Comparison of ENCODE assay signal across 28 mouse cellular contexts in the genomic region with DNA sequence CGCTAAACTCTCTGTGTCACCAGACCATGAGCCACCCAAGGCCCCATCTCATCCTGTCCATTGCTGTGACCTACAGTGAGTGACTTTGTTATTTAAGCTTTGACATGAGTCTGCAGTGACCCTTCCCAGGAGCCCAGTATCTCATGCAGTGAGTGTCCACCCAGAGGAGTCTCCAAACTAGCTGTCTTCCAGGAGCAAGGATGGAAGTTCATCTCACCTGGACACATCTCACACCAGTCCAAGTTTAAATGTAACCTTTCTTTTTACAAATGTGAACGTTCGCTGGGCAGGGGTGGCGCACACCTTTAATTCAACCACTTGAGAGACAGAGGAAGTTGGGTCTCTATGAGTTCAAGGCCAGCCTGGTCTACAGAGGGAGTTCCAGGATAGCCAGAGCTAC. TPM values are rescaled to one million over a fixed set of nuclear protein-coding genes. Genes with fewer than 3 reads are reported as not detected.
DNase-seq lines count a peak whose midpoint lies in the region; ATAC-seq and TF ChIP-seq lines count a peak whose summit lies in the region.
"Had no signal": no experiment of that assay in that cellular context is flagged by ENCODE, and none has a peak within 500 bp of the region (broad histone marks: within the 10 kb centered on the region; RNA-seq: fewer than 3 reads in every experiment).

No protein-coding gene starts in this region.

- H3K9ac ChIP-seq in heart, adult 2 months (ENCODE audit: low read depth, low read length), result no peak overlapping the region
- H3K9ac ChIP-seq in heart, embryonic 11.5 days (ENCODE audit: low read depth, low read length), result no peak overlapping the region

- WGBS in heart, adult 2 months, result 94% methylated on average over 4 of the region's 4 CpGs
- WGBS in heart, embryonic 11.5 days (ENCODE audit: insufficient replicate concordance), result 81% methylated on average over 4 of the region's 4 CpGs
- WGBS in heart, embryonic 10.5 days, result 88% methylated on average over 4 of the region's 4 CpGs

- peaks cover 32% of the 10 kb centered on the region for H3K4me1 ChIP-seq in heart, adult 2 months (ENCODE audit: control insufficient read depth, insufficient read depth, low read length)
- H3K4me1 ChIP-seq in heart, embryonic 11.5 days (ENCODE audit: control insufficient read depth, insufficient read depth, low read length), result peaks cover 14% of the 10 kb centered on the region
- peaks cover 17% of the 10 kb centered on the region for H3K4me1 ChIP-seq in heart, embryonic 10.5 days

- no peak overlapping the region for H3K4me2 ChIP-seq in heart, embryonic 11.5 days

- no peak overlapping the region for H3K4me3 ChIP-seq in gastrocnemius, adult 2 months
- H3K4me3 ChIP-seq in heart, adult 2 months, result no peak overlapping the region
- no peak overlapping the region for H3K4me3 ChIP-seq in heart, embryonic 11.5 days (ENCODE audit: low read depth, low read length)
- no peak overlapping the region for H3K4me3 ChIP-seq in heart, embryonic 10.5 days

- TF ChIP-seq CTCF in gastrocnemius, adult 2 months (IDR thresholded peaks at IDR 0.05), result no peak
- TF ChIP-seq CTCF in heart, adult 2 months (IDR thresholded peaks at IDR 0.05), result no peak

- H3K79me2 ChIP-seq in heart, adult 2 months (replicated peaks; ENCODE audit: control insufficient read depth, insufficient read depth, low read length), result no peaks in the 10 kb centered on the region

- no peak for TF ChIP-seq EP300 in heart, adult 2 months (IDR thresholded peaks at IDR 0.05; ENCODE audit: insufficient read depth, low read depth, low read length)

- H3K27ac ChIP-seq in gastrocnemius, adult 2 months, result peak overlapping the region; percentile 79
- peak overlapping the region; percentile 67 for H3K27ac ChIP-seq in heart, adult 2 months
- H3K27ac ChIP-seq in heart, embryonic 11.5 days (ENCODE audit: low read depth, low read length), result no peak overlapping the region
- no peak overlapping the region for H3K27ac ChIP-seq in heart, embryonic 10.5 days

- ATAC-seq in heart, embryonic 11.5 days (replicated peaks; ENCODE audit: insufficient number of reproducible peaks, low FRiP score, low TSS enrichment), result no peak
- ATAC-seq: activated CD4-positive, CD25-positive, alpha-beta regulatory T cell, adult 4 months; CD4-positive, CD25-positive, alpha-beta regulatory T cell, adult 4 months; Patski had no signal

- H3K27me3 ChIP-seq in heart, adult 2 months (ENCODE audit: control insufficient read depth, insufficient read depth, low read length), result no peaks in the 10 kb centered on the region
- H3K27me3 ChIP-seq in heart, embryonic 11.5 days (ENCODE audit: control insufficient read depth, insufficient read depth, low read length), result no peaks in the 10 kb centered on the region
- H3K27me3 ChIP-seq in heart, embryonic 10.5 days (ENCODE audit: insufficient read depth, poor library complexity, severe bottlenecking), result no peaks in the 10 kb centered on the region
- H3K27me3 ChIP-seq: CH12.LX, Patski had no signal

- no peaks in the 10 kb centered on the region for H3K36me3 ChIP-seq in heart, adult 2 months (ENCODE audit: control insufficient read depth, insufficient read depth, low read length)
- H3K36me3 ChIP-seq in heart, embryonic 11.5 days (ENCODE audit: control insufficient read depth, insufficient read depth, low read length), result no peaks in the 10 kb centered on the region
- no peaks in the 10 kb centered on the region for H3K36me3 ChIP-seq in heart, embryonic 10.5 days
- H3K36me3 ChIP-seq: G1E had no signal

- intact Hi-C loops in gastrocnemius, adult 2 months (cut with DNase I), result no loop called here
- intact Hi-C loops in gastrocnemius, postnatal 14 days (cut with DNase I; ENCODE audit: low total_unique reads), result no loop called here
- intact Hi-C loops in heart, postnatal 36 days (cut with DNase I), result no loop called here
- intact Hi-C loops in heart, adult 2 months (cut with DNase I), result loop anchor here (10.0 kb wide), 1 partner anchor 366 kb away; a partner anchor contains a TSS
- intact Hi-C loops in heart, postnatal 14 days (cut with DNase I), result no loop called here

- no peak for DNase-seq in gastrocnemius, adult 2 months
- no peak for DNase-seq in gastrocnemius, postnatal 14 days
- DNase-seq in heart, adult 11 months, result peak; percentile 88
- no peak for DNase-seq in heart, postnatal 36 days
- no peak for DNase-seq in heart, adult 2 months
- DNase-seq in heart, embryonic 10.5 days (ENCODE audit: low spot score), result peak; percentile 68
- DNase-seq in heart, postnatal 14 days, result no peak
- DNase-seq: adrenal gland, adult 2 months; adrenal gland, adult 8-10 months; adrenal gland, postnatal 10 days; adrenal gland, postnatal 14 days; adrenal gland, postnatal 25 days; adrenal gland, postnatal 36 days; B cell, adult 2 months; cerebellum, adult 11 months; cerebellum, adult 11-12 months had no signal

- TF ChIP-seq POLR2A in heart, adult 2 months (IDR thresholded peaks at IDR 0.05; ENCODE audit: insufficient read depth, low read depth, low read length), result no peak

- H3K9me3 ChIP-seq in heart, embryonic 11.5 days (replicated peaks; ENCODE audit: control insufficient read depth, low read length), result no peaks in the 10 kb centered on the region
- no peaks in the 10 kb centered on the region for H3K9me3 ChIP-seq in heart, embryonic 10.5 days
- H3K9me3 ChIP-seq: G1E had no signal

RNA-seq across cellular contexts. Expression of a gene that starts 44.4 kb away (rescaled TPM):
- not detected for total RNA-seq in gastrocnemius, adult 2 months (2021)
- not detected for total RNA-seq in gastrocnemius, postnatal 14 days (2021)
- total RNA-seq in heart, postnatal 36 days (2021), result not detected
- not detected for total RNA-seq in heart, adult 2 months (2021)
- polyA plus RNA-seq in heart, adult 2 months (2012; rRNA removed), result not detected in 2 replicates
- not detected in 2 replicates for polyA plus RNA-seq in heart, embryonic 11.5 days (2014; fragmentation: Nextera tagmentation; extraction: Ambion mirVana)
- polyA plus RNA-seq in heart, embryonic 10.5 days (2016; fragmentation: Nextera tagmentation; extraction: Ambion mirVana), result not detected in 2 replicates
- not detected for total RNA-seq in heart, postnatal 14 days (2021)
- total RNA-seq: adrenal gland, adult 18-20 months; adrenal gland, adult 2 months; adrenal gland, adult 8-10 months; adrenal gland, postnatal 10 days; adrenal gland, postnatal 14 days; adrenal gland, postnatal 25 days; adrenal gland, postnatal 36 days; adrenal gland, postnatal 4 days; CH12.LX; ES-E14; MEL had no signal
- polyA plus RNA-seq: activated CD4-positive, CD25-positive, alpha-beta regulatory T cell, adult 4 months; adrenal gland, adult 2 months; brain, embryonic 14.5 days; C2C12; CD4-positive, CD25-positive, alpha-beta regulatory T cell, adult 4 months; G1E; Patski had no signal

RNA-seq across cellular contexts. Expression of a gene that starts 52.3 kb away (rescaled TPM):
- total RNA-seq in gastrocnemius, adult 2 months (2021), result 1 to 10 TPM; 3.9 to 4.8 TPM
- total RNA-seq in gastrocnemius, postnatal 14 days (2021), result 1 to 10 TPM; 4.6 to 4.7 TPM
- 1 to 10 TPM; 3.2 to 4.4 TPM for total RNA-seq in heart, postnatal 36 days (2021)
- 1 to 10 TPM; 2.7 to 3.5 TPM for total RNA-seq in heart, adult 2 months (2021)
- polyA plus RNA-seq in heart, adult 2 months (2012; rRNA removed), result 6.1 and 7.4 TPM in 2 replicates
- polyA plus RNA-seq in heart, embryonic 11.5 days (2014; fragmentation: Nextera tagmentation; extraction: Ambion mirVana), result 7.9 and 10.6 TPM in 2 replicates
- polyA plus RNA-seq in heart, embryonic 10.5 days (2016; fragmentation: Nextera tagmentation; extraction: Ambion mirVana), result 11.4 and 12.1 TPM in 2 replicates
- 1 to 10 TPM; 3.8 to 4.3 TPM for total RNA-seq in heart, postnatal 14 days (2021)

Comparison
In these comparisons a context has a peak if more than half of its experiments do, and no peak if none do; other contexts are left out.
1. DNase-seq: peak in heart, adult 11 months (single experiment) and heart, embryonic 10.5 days (single experiment); none in gastrocnemius, adult 2 months (single experiment), gastrocnemius, postnatal 14 days (single experiment), heart, postnatal 36 days (0 of 2), heart, adult 2 months (0 of 2) and heart, postnatal 14 days (0 of 2).
2. H3K27ac ChIP-seq: peak in gastrocnemius, adult 2 months (single experiment) and heart, adult 2 months (single experiment); none in heart, embryonic 11.5 days (single experiment) and heart, embryonic 10.5 days (single experiment).